Mouse (Mus musculus): ENCODE data around the gene Larp1b. TPM values are rescaled to one million over a fixed set of nuclear protein-coding genes. Genes with fewer than 3 reads are reported as not detected.
A peak's percentile ranks its signal among the peaks of the same experiment; 100 is the strongest.

The Larp1b gene
- polyA plus RNA-seq, 1 experiment from 2014 or later = 5.0 TPM

DNA sequence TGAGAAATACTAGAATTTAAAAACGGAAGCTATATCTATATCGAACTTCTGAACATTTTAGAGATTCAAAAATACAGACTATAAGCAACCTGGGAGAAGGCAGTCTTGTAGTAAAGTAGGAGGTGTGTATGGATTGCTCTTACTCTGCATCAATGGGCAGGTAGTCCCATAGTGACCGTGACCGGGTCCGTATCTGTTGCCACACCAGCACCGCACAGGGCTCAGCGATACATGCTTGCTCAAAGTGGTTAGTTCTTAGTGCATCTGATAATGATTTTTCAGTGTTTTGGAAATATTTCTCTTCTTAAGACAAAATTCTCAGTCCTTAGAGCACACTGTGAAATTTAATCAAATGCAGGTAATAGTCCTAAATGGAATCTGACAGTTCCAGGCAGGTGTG is 62.8 kb downstream of the Larp1b start:
- 95% methylated on average over 7 of the region's 7 CpGs for WGBS
- Histone ChIP-seq H3K27me3 (ENCODE audit: control insufficient read depth, insufficient read depth, low read length) (no peaks in the 10 kb centered on the region), H3K4me1 (replicated peaks; ENCODE audit: control insufficient read depth, insufficient read depth, low read length) (no peaks in the 10 kb centered on the region), H3K9me3 (ENCODE audit: control insufficient read depth, low read length) (no peaks in the 10 kb centered on the region), H3K4me2 (replicated peaks) (no peak overlapping the region), H3K27ac (no peak overlapping the region), H3K9ac (no peak overlapping the region), H3K4me3 (replicated peaks; ENCODE audit: low read length) (no peak overlapping the region), H3K36me3 (replicated peaks; ENCODE audit: control insufficient read depth, insufficient read depth) (no peaks in the 10 kb centered on the region)
- DNase-seq (ENCODE audit: low spot score) (no peak), ATAC-seq (ENCODE audit: low FRiP score) (no peak)

DNA sequence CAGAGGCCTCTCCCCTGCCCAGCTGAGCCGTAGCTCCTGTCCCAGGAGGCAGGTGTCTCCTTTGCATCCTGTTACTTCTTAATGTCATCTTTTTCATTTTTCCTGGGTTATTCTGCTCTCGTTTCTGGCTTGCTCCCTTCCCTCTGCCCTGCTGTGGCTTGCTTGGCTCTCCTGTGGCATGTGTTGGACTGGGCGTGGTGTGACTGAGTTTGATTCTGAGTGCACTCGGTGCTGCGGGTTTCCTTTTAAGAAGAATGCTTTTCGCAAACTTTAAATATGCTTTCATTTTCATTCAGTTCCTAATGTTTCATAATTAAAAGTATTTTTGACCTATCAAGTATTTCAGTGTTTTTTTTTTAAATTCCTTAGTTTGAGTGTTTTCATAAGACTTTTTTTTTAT is 65.3 kb downstream of the Larp1b start:
- no peak overlapping the region for H3K4me2 ChIP-seq (replicated peaks)
- H3K9me3 ChIP-seq (ENCODE audit: control insufficient read depth, low read length) = no peaks in the 10 kb centered on the region
- no peak overlapping the region for H3K9ac ChIP-seq
- ATAC-seq (ENCODE audit: low FRiP score) = no peak
- H3K27ac ChIP-seq = no peak overlapping the region
- no peak for DNase-seq (ENCODE audit: low spot score)
- no peaks in the 10 kb centered on the region for H3K27me3 ChIP-seq (ENCODE audit: control insufficient read depth, insufficient read depth, low read length)
- H3K4me1 ChIP-seq (replicated peaks; ENCODE audit: control insufficient read depth, insufficient read depth, low read length) = no peaks in the 10 kb centered on the region
- H3K4me3 ChIP-seq (replicated peaks; ENCODE audit: low read length) = no peak overlapping the region
- H3K36me3 ChIP-seq (replicated peaks; ENCODE audit: control insufficient read depth, insufficient read depth) = no peaks in the 10 kb centered on the region
- WGBS = 81% methylated on average over 6 of the region's 6 CpGs

DNA sequence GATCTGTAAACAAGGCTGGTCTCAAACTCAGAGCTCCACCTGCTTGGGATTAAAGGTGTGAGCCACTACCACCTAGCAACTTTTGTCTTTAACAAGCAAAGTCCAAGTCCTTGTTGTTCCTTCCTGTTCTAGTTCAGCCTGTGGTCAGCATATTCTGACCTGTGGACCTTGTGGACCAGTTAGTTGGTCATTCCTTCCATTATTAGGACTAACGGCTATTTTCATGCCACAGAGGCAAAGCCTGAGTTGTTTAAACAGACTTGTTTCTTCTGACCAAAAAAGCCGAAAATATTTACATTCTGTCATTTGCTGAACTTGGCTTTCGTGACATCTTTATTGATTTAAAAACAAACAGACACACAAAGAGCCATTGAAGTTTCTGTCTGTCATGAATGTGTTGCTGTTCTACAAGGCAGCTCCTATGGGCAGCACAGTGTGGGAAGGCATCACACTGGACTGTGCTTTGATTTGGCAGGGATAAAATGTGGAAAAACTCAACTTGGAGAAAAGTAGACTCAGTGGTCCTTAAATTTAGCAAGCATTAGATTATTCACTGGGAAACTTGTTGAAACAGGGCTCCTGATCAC is 68.5 kb downstream of the Larp1b start:
- DNase-seq (ENCODE audit: low spot score) = no peak
- no peak for ATAC-seq (ENCODE audit: low FRiP score)

DNA sequence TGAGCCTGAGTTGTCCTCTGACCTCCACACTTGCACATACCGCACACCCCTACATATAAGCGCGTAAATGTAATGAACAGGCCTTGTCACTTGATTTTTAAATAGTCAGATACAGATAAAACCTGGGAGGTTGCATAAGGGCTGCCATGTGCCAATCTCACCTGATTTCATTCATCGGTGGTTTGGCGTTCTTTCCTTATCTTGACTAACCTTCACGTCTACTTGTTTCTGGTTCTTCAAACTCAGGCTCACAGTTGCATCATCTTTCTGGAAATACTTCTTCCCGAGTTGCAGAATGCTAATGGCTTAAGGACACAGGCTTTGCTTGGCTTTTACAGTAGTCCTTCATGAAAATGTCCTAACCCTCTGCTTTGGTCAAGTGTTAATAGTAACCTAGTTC is 71.1 kb downstream of the Larp1b start:
- Histone ChIP-seq H3K36me3 (replicated peaks; ENCODE audit: control insufficient read depth, insufficient read depth) (no peaks in the 10 kb centered on the region), H3K9me3 (ENCODE audit: control insufficient read depth, low read length) (no peaks in the 10 kb centered on the region), H3K9ac (no peak overlapping the region), H3K4me1 (replicated peaks; ENCODE audit: control insufficient read depth, insufficient read depth, low read length) (no peaks in the 10 kb centered on the region), H3K27me3 (ENCODE audit: control insufficient read depth, insufficient read depth, low read length) (no peaks in the 10 kb centered on the region), H3K4me3 (replicated peaks; ENCODE audit: low read length) (no peak overlapping the region), H3K4me2 (replicated peaks) (no peak overlapping the region), H3K27ac (no peak overlapping the region)
- 97% methylated on average over 7 of the region's 7 CpGs for WGBS
- DNase-seq (ENCODE audit: low spot score) = no peak
- no peak for ATAC-seq (ENCODE audit: low FRiP score)

More for the DNA sequence above, 68.5 kb downstream of the Larp1b start:
- no peak overlapping the region for H3K9ac ChIP-seq
- H3K9me3 ChIP-seq (ENCODE audit: control insufficient read depth, low read length) = no peaks in the 10 kb centered on the region
- no peaks in the 10 kb centered on the region for H3K27me3 ChIP-seq (ENCODE audit: control insufficient read depth, insufficient read depth, low read length)
- no peak overlapping the region for H3K4me3 ChIP-seq (replicated peaks; ENCODE audit: low read length)
- H3K4me2 ChIP-seq (replicated peaks) = no peak overlapping the region
- no peaks in the 10 kb centered on the region for H3K4me1 ChIP-seq (replicated peaks; ENCODE audit: control insufficient read depth, insufficient read depth, low read length)
- H3K27ac ChIP-seq = no peak overlapping the region
- no peaks in the 10 kb centered on the region for H3K36me3 ChIP-seq (replicated peaks; ENCODE audit: control insufficient read depth, insufficient read depth)
- 71% methylated on average over 3 of the region's 3 CpGs for WGBS

DNA sequence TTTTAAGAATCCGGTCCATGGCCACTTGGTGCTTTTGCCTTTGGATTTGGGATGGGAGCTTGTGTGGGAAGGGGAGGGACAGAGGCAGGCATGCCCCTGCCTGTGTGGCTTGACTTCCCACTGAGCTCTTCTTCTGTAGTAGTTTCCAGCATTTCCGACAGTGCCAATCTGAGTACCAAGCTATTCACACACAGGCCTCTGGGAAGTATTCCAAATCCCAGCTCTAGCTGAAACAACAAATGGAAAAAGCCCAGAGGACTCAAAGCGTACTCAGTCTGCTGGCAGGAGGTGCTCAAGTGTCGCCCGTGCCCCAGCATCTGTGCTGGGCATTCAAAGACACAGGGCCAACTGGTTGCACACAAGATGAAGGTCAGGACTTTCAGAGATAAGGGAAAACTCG is 72.4 kb downstream of the Larp1b start:
- whole genome bisulfite sequencing = 57% methylated on average over 6 of the region's 6 CpGs
- Histone ChIP-seq H3K27ac (no peak overlapping the region), H3K27me3 (ENCODE audit: control insufficient read depth, insufficient read depth, low read length) (no peaks in the 10 kb centered on the region)

DNA sequence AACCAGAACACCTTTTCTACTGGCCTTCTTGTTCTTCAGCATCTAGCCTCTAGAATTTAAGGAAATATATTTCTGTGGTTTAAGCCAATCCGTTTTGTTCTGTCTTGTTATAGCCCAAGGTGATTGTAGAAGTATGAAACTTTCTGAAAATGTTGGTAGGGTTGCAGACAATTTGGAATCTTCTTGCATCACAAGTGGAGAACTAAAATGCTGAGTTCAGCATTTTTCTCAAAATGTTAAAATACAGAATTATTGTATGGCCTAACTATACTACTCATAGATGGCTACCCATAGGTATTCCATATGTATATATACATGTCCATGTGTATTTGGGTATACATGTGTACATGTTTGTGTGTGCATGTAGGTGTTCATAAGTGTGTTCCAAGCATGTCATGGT is 81.1 kb downstream of the Larp1b start:
- H3K4me1 ChIP-seq (replicated peaks; ENCODE audit: control insufficient read depth, insufficient read depth, low read length) = no peaks in the 10 kb centered on the region
- H3K4me3 ChIP-seq (replicated peaks; ENCODE audit: low read length) = no peak overlapping the region
- no peaks in the 10 kb centered on the region for H3K36me3 ChIP-seq (replicated peaks; ENCODE audit: control insufficient read depth, insufficient read depth)
- ATAC-seq (ENCODE audit: low FRiP score) (no peak), DNase-seq (ENCODE audit: low spot score) (no peak)
- WGBS = 92% methylated on average over 1 of the region's 1 CpGs
- no peaks in the 10 kb centered on the region for H3K9me3 ChIP-seq (ENCODE audit: control insufficient read depth, low read length)
- H3K9ac ChIP-seq = no peak overlapping the region
- H3K27me3 ChIP-seq (ENCODE audit: control insufficient read depth, insufficient read depth, low read length) = no peaks in the 10 kb centered on the region
- no peak overlapping the region for H3K27ac ChIP-seq
- no peak overlapping the region for H3K4me2 ChIP-seq (replicated peaks)

More for the DNA sequence above, 72.4 kb downstream of the Larp1b start:
- no peaks in the 10 kb centered on the region for H3K36me3 ChIP-seq (replicated peaks; ENCODE audit: control insufficient read depth, insufficient read depth)
- H3K4me2 ChIP-seq (replicated peaks) = no peak overlapping the region
- H3K4me1 ChIP-seq (replicated peaks; ENCODE audit: control insufficient read depth, insufficient read depth, low read length) = no peaks in the 10 kb centered on the region
- H3K9me3 ChIP-seq (ENCODE audit: control insufficient read depth, low read length) = no peaks in the 10 kb centered on the region
- ATAC-seq (ENCODE audit: low FRiP score) (peak; percentile 65; the same call in 1 of the 2 replicates), DNase-seq (ENCODE audit: low spot score) (peak; percentile 40)
- H3K4me3 ChIP-seq (replicated peaks; ENCODE audit: low read length) = no peak overlapping the region
- H3K9ac ChIP-seq = no peak overlapping the region

DNA sequence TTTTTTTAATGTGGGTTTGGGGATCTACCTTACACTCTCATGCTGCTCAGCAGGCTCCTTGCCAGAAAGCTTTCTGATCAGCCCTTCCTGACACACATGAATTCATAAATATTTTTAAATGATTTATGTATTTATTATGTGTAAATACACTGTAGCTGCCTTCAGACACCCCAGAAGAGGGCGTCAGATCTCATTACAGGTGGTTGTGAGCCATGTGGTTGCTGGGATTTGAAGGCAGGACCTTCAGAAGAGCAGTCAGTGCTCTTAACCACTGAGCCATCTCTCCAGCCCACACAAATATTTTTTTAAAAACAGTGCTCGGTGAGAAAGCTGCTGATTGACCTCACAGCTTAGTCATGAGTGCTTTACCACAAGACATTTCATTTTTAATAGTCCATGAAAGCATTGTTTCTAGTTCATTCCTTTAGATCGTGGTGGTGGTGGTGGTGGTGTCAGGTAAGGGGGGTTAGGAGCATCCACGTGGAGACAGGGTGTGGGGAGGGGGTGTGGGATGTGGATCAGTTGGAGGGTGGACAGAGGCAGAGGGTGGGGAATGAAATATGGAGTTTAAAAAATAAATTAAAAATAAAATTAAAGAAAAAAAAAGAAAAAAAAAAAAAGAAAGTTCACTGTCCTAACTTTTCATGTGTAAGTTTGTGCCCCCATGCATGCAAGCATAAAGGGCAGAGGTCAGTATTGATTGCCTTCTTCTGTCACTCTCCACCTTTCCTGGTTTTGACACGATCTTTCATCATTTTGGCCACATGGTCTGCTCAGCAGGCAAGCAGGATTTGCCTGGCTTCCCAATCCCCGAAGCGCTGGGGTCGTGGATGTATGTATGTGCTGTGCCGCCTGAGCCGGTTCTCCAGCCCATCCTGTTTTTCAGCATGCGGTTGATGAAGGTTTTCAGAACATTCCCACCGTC is 81.9 kb downstream of the Larp1b start:
- WGBS = 81% methylated on average over 12 of the region's 12 CpGs
- no peaks in the 10 kb centered on the region for H3K4me1 ChIP-seq (replicated peaks; ENCODE audit: control insufficient read depth, insufficient read depth, low read length)
- no peak overlapping the region for H3K9ac ChIP-seq
- no peaks in the 10 kb centered on the region for H3K36me3 ChIP-seq (replicated peaks; ENCODE audit: control insufficient read depth, insufficient read depth)
- no peaks in the 10 kb centered on the region for H3K9me3 ChIP-seq (ENCODE audit: control insufficient read depth, low read length)
- H3K27me3 ChIP-seq (ENCODE audit: control insufficient read depth, insufficient read depth, low read length) = no peaks in the 10 kb centered on the region
- no peak overlapping the region for H3K4me2 ChIP-seq (replicated peaks)
- H3K4me3 ChIP-seq (replicated peaks; ENCODE audit: low read length) = no peak overlapping the region
- ATAC-seq (ENCODE audit: low FRiP score) (no peak), DNase-seq (ENCODE audit: low spot score) (no peak)
- H3K27ac ChIP-seq = no peak overlapping the region

DNA sequence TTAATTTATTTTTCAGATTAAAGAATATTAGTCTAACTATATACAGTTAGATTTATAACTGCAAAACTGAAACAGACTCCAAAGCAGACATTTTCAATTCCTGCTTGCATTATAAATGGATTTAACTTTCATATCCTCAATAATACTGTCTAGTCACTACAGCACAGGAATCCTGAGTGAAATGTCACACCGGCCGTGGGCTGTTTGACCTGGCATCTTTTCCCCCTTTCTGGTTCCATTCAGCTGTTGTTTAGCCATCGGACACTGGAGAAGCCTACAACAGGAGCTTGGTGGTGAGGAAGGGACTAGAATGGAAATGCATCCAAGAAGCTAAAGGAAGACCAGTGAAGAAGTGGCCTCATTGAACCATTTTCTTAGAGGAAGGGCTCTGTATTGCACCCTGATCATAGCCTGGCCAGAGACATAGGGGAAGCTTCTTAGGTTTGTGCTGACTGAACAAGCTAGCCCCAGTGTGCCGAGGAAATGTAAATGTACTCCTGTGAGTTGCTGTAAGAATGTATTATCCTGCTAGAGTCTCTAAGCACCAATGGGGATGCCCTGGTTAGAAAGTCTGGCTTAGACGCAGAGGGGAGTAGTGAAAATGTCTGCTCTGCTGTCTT is 88.8 kb downstream of the Larp1b start:
- Histone ChIP-seq H3K9ac (no peak overlapping the region), H3K4me1 (replicated peaks; ENCODE audit: control insufficient read depth, insufficient read depth, low read length) (no peaks in the 10 kb centered on the region), H3K9me3 (ENCODE audit: control insufficient read depth, low read length) (no peaks in the 10 kb centered on the region), H3K4me2 (replicated peaks) (no peak overlapping the region), H3K27ac (no peak overlapping the region), H3K4me3 (replicated peaks; ENCODE audit: low read length) (no peak overlapping the region), H3K27me3 (ENCODE audit: control insufficient read depth, insufficient read depth, low read length) (no peaks in the 10 kb centered on the region), H3K36me3 (replicated peaks; ENCODE audit: control insufficient read depth, insufficient read depth) (no peaks in the 10 kb centered on the region)
- DNase-seq (ENCODE audit: low spot score) (no peak), ATAC-seq (ENCODE audit: low FRiP score) (no peak)
- WGBS = 67% methylated on average over 5 of the region's 5 CpGs

DNA sequence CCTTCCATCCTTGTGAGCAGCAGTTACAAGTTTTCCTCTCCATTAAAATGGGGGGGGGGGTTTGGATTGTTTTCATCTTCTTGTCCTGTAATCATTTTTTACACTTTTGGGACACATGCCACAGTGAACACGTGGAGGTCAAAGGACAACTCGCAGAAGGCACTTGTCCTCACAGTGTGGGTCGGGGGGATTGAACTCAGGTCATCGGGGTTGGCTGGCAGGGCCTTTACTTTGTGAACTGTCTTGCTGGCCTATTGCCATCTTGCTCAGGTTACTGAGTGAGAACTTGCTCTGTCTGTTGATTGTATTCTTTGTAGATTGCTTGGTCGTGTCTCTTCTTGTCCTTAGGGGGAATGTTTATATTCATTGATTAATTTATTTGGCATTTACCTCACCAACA is 91.6 kb downstream of the Larp1b start:
- Histone ChIP-seq H3K36me3 (replicated peaks; ENCODE audit: control insufficient read depth, insufficient read depth) (no peaks in the 10 kb centered on the region), H3K27ac (no peak overlapping the region), H3K9me3 (ENCODE audit: control insufficient read depth, low read length) (no peaks in the 10 kb centered on the region), H3K9ac (no peak overlapping the region), H3K4me3 (replicated peaks; ENCODE audit: low read length) (no peak overlapping the region), H3K4me2 (replicated peaks) (no peak overlapping the region), H3K4me1 (replicated peaks; ENCODE audit: control insufficient read depth, insufficient read depth, low read length) (no peaks in the 10 kb centered on the region), H3K27me3 (ENCODE audit: control insufficient read depth, insufficient read depth, low read length) (no peaks in the 10 kb centered on the region)
- ATAC-seq (ENCODE audit: low FRiP score) (no peak), DNase-seq (ENCODE audit: low spot score) (no peak)
- 72% methylated on average over 5 of the region's 5 CpGs for WGBS

Data from hindbrain, embryonic 14.5 days (tissue).